10 mouse cellular contexts compared by ENCODE assay signal in the genomic region with DNA sequence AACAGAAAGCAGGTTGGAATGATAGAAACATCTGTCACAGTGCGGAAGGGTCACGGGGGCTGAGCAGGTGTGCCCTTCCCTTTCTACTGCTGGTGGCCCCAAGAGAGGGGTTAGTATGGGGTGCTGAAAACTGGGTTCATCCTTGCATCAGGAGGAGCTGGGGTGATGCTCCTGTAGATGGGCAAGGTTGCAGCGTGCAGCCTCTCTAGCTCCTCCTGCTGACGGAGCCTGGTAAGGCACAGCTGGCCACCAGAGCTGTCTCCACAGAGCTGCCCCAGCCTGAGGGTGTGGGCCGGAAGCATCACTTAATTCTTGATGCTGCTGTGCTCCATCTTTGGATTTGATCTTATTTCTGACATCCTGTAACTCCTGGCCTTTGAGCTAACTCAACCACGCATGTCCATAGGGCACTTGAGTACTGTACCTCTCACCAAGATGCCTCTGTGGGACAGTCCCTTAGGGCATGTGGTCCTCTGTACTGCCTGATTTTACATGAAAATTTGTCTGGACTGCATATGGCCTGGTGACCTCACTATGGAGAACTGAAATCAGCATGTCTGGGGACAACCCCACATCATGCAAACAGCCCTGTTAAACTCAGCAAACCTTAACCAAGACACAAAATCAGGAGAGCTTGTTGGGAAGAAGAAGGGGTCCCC. TPM values are rescaled to one million over a fixed set of nuclear protein-coding genes. Genes with fewer than 3 reads are reported as not detected.
A peak's percentile ranks its signal among the peaks of the same experiment; 100 is the strongest.
DNase-seq lines count a peak whose midpoint lies in the region; ATAC-seq and TF ChIP-seq lines count a peak whose summit lies in the region.
"Had no signal": no experiment of that assay in that cellular context is flagged by ENCODE, and none has a peak within 500 bp of the region (broad histone marks: within the 10 kb centered on the region; RNA-seq: fewer than 3 reads in every experiment).

No protein-coding gene starts in this region.

- no peaks in the 10 kb centered on the region for H3K4me1 ChIP-seq in bone marrow macrophage, adult 2 months (ENCODE audit: control insufficient read depth, insufficient read depth, low read length)
- no peaks in the 10 kb centered on the region for H3K4me1 ChIP-seq in hindbrain, embryonic 14.5 days (replicated peaks; ENCODE audit: control insufficient read depth, insufficient read depth, low read length)
- H3K4me1 ChIP-seq in limb, embryonic 14.5 days (ENCODE audit: control insufficient read depth, insufficient read depth, low read length): no peaks in the 10 kb centered on the region
- no peaks in the 10 kb centered on the region for H3K4me1 ChIP-seq in midbrain, postnatal 0 days (ENCODE audit: insufficient read depth, low read length)
- H3K4me1 ChIP-seq: embryonic facial prominence, embryonic 15.5 days had no signal

- peak; percentile 82 for ATAC-seq in erythroid progenitor cell, adult 5-6 weeks (replicated peaks; ENCODE audit: low FRiP score, poor library complexity, severe bottlenecking)
- peak; percentile 60; the same call in 1 of the 2 replicates for ATAC-seq in hindbrain, embryonic 14.5 days (ENCODE audit: low FRiP score)
- ATAC-seq in limb, embryonic 14.5 days (ENCODE audit: low FRiP score, low read depth): 0 out of 2 replicates have a peak, but pooled peaks have one; percentile 53
- no peak for ATAC-seq in midbrain, postnatal 0 days (ENCODE audit: low FRiP score)

- H3K9me3 ChIP-seq in hindbrain, embryonic 14.5 days (ENCODE audit: control insufficient read depth, low read length): no peaks in the 10 kb centered on the region
- no peaks in the 10 kb centered on the region for H3K9me3 ChIP-seq in limb, embryonic 14.5 days (ENCODE audit: control insufficient read depth, low read length)
- no peaks in the 10 kb centered on the region for H3K9me3 ChIP-seq in midbrain, postnatal 0 days (ENCODE audit: low read length)
- H3K9me3 ChIP-seq: embryonic facial prominence, embryonic 15.5 days had no signal

- peaks cover 56% of the 10 kb centered on the region for H3K36me3 ChIP-seq in hindbrain, embryonic 14.5 days (replicated peaks; ENCODE audit: control insufficient read depth, insufficient read depth)
- peaks cover 74% of the 10 kb centered on the region for H3K36me3 ChIP-seq in limb, embryonic 14.5 days (ENCODE audit: control insufficient read depth, insufficient read depth, low read length)
- H3K36me3 ChIP-seq in midbrain, postnatal 0 days (ENCODE audit: insufficient read depth, low read length): peaks cover 45% of the 10 kb centered on the region

- peak; percentile 54 for DNase-seq in ovary, postnatal 14 days (ENCODE audit: low spot score)
- no peak for DNase-seq in ovary, adult 18-20 months (ENCODE audit: low spot score)
- peak; percentile 64 for DNase-seq in hindbrain, embryonic 14.5 days (ENCODE audit: low spot score)
- peak; percentile 24 for DNase-seq in limb, embryonic 14.5 days (ENCODE audit: low spot score)
- peak; percentile 38 for DNase-seq in midbrain, postnatal 0 days (ENCODE audit: low spot score)
- DNase-seq in testis, postnatal 10 days (ENCODE audit: low spot score): peak; percentile 87

- peak; percentile 56; the same call in 1 of the 2 replicates for TF ChIP-seq CTCF in bone marrow macrophage, adult 2 months (IDR thresholded peaks at IDR 0.05; ENCODE audit: low read depth, low read length)
- peak; percentile 72 for TF ChIP-seq CTCF in midbrain, postnatal 0 days (IDR thresholded peaks at IDR 0.05)

- H3K4me2 ChIP-seq in hindbrain, embryonic 14.5 days (replicated peaks): no peak overlapping the region
- no peak overlapping the region for H3K4me2 ChIP-seq in limb, embryonic 14.5 days (replicated peaks; ENCODE audit: low read depth, low read length, severe bottlenecking)
- H3K4me2 ChIP-seq in midbrain, postnatal 0 days (ENCODE audit: low read depth, low read length, poor library complexity, severe bottlenecking): no peak overlapping the region
- H3K4me2 ChIP-seq: embryonic facial prominence, embryonic 15.5 days had no signal

- no peak overlapping the region for H3K9ac ChIP-seq in hindbrain, embryonic 14.5 days
- H3K9ac ChIP-seq in limb, embryonic 14.5 days (ENCODE audit: low read depth, low read length, severe bottlenecking): no peak overlapping the region
- H3K9ac ChIP-seq in midbrain, postnatal 0 days (replicated peaks; ENCODE audit: low read length, poor library complexity, severe bottlenecking): no peak overlapping the region
- H3K9ac ChIP-seq: embryonic facial prominence, embryonic 15.5 days had no signal

- no peak for TF ChIP-seq POLR2A in bone marrow macrophage, adult 2 months (IDR thresholded peaks at IDR 0.05; ENCODE audit: borderline replicate concordance, low read depth, low read length)
- no peak for TF ChIP-seq POLR2A in limb, embryonic 14.5 days (IDR thresholded peaks at IDR 0.05; ENCODE audit: borderline replicate concordance, extremely low read depth, insufficient read depth, insufficient read length)

- 65% methylated on average over 6 of the region's 6 CpGs for WGBS in hindbrain, embryonic 14.5 days
- WGBS in limb, embryonic 14.5 days: 66% methylated on average over 6 of the region's 6 CpGs
- 61% methylated on average over 6 of the region's 6 CpGs for WGBS in midbrain, postnatal 0 days

- no peak overlapping the region for H3K27ac ChIP-seq in bone marrow macrophage, adult 2 months (ENCODE audit: insufficient read depth, low read depth, low read length)
- H3K27ac ChIP-seq in hindbrain, embryonic 14.5 days: no peak overlapping the region
- no peak overlapping the region for H3K27ac ChIP-seq in limb, embryonic 14.5 days (replicated peaks; ENCODE audit: low read depth, low read length)
- no peak overlapping the region for H3K27ac ChIP-seq in midbrain, postnatal 0 days (ENCODE audit: low read depth, low read length)
- H3K27ac ChIP-seq: embryonic facial prominence, embryonic 15.5 days had no signal

- H3K4me3 ChIP-seq in bone marrow macrophage, adult 2 months (ENCODE audit: insufficient read depth, low read length): no peak overlapping the region
- no peak overlapping the region for H3K4me3 ChIP-seq in hindbrain, embryonic 14.5 days (replicated peaks; ENCODE audit: low read length)
- no peak overlapping the region for H3K4me3 ChIP-seq in limb, embryonic 14.5 days (replicated peaks; ENCODE audit: low read length)
- no peak overlapping the region for H3K4me3 ChIP-seq in midbrain, postnatal 0 days (ENCODE audit: low read depth, low read length)
- H3K4me3 ChIP-seq: embryonic facial prominence, embryonic 15.5 days; myocyte had no signal

- no peaks in the 10 kb centered on the region for H3K27me3 ChIP-seq in hindbrain, embryonic 14.5 days (ENCODE audit: control insufficient read depth, insufficient read depth, low read length)
- H3K27me3 ChIP-seq in limb, embryonic 14.5 days (ENCODE audit: control insufficient read depth, insufficient read depth, low read length): no peaks in the 10 kb centered on the region
- H3K27me3 ChIP-seq in midbrain, postnatal 0 days (ENCODE audit: insufficient read depth, low read length): no peaks in the 10 kb centered on the region
- H3K27me3 ChIP-seq: embryonic facial prominence, embryonic 15.5 days had no signal

RNA-seq across cellular contexts. Expression of a gene that starts 18.6 kb away (rescaled TPM):
- polyA plus RNA-seq in bone marrow macrophage, adult 2 months (2012; ENCODE audit: insufficient read depth, insufficient read length, missing spikeins): 54.6 and 58.7 TPM in 2 replicates
- total RNA-seq in erythroid progenitor cell, adult 5-6 weeks (2015; ENCODE audit: low replicate concordance): 37.1 and 39.4 TPM in 2 replicates
- total RNA-seq in erythroid progenitor cell, adult 5-6 weeks (2017; ENCODE audit: low replicate concordance): 36.7 and 62.5 TPM in 2 replicates
- polyA plus RNA-seq in hindbrain, embryonic 14.5 days (2014; fragmentation: Nextera tagmentation; extraction: Ambion mirVana): 47.4 and 52.3 TPM in 2 replicates
- polyA plus RNA-seq in limb, embryonic 14.5 days (2012; rRNA removed): 133 and 155 TPM in 2 replicates
- 103 and 106 TPM in 2 replicates for polyA plus RNA-seq in limb, embryonic 14.5 days (2014; fragmentation: Nextera tagmentation; extraction: Ambion mirVana)
- 44.6 and 51.8 TPM in 2 replicates for total RNA-seq in midbrain, postnatal 0 days (2014; rRNA removed)
- 41.9 and 43.3 TPM in 2 replicates for polyA plus RNA-seq in midbrain, postnatal 0 days (2015; fragmentation: Nextera tagmentation; extraction: Ambion mirVana)

RNA-seq across cellular contexts. Expression of a gene that starts 18.8 kb away (rescaled TPM):
- not detected in 2 replicates for polyA plus RNA-seq in bone marrow macrophage, adult 2 months (2012; ENCODE audit: insufficient read depth, insufficient read length, missing spikeins)
- total RNA-seq in erythroid progenitor cell, adult 5-6 weeks (2015; ENCODE audit: low replicate concordance): not detected in 2 replicates
- not detected in 2 replicates for total RNA-seq in erythroid progenitor cell, adult 5-6 weeks (2017; ENCODE audit: low replicate concordance)
- polyA plus RNA-seq in hindbrain, embryonic 14.5 days (2014; fragmentation: Nextera tagmentation; extraction: Ambion mirVana): not detected in 2 replicates
- 0.35 and 0.51 TPM in 2 replicates for polyA plus RNA-seq in limb, embryonic 14.5 days (2012; rRNA removed)
- 1.7 and 2.0 TPM in 2 replicates for polyA plus RNA-seq in limb, embryonic 14.5 days (2014; fragmentation: Nextera tagmentation; extraction: Ambion mirVana)
- not detected in 2 replicates for total RNA-seq in midbrain, postnatal 0 days (2014; rRNA removed)
- not detected in 2 replicates for polyA plus RNA-seq in midbrain, postnatal 0 days (2015; fragmentation: Nextera tagmentation; extraction: Ambion mirVana)

RNA-seq across cellular contexts. Expression of a gene that starts 22.6 kb away (rescaled TPM):
- polyA plus RNA-seq in bone marrow macrophage, adult 2 months (2012; ENCODE audit: insufficient read depth, insufficient read length, missing spikeins): 18.2 and 18.5 TPM in 2 replicates
- 11.2 and 11.3 TPM in 2 replicates for total RNA-seq in erythroid progenitor cell, adult 5-6 weeks (2015; ENCODE audit: low replicate concordance)
- total RNA-seq in erythroid progenitor cell, adult 5-6 weeks (2017; ENCODE audit: low replicate concordance): 6.8 and 9.2 TPM in 2 replicates
- polyA plus RNA-seq in hindbrain, embryonic 14.5 days (2014; fragmentation: Nextera tagmentation; extraction: Ambion mirVana): 25.8 and 26.4 TPM in 2 replicates
- polyA plus RNA-seq in limb, embryonic 14.5 days (2012; rRNA removed): 19.9 and 21.9 TPM in 2 replicates
- polyA plus RNA-seq in limb, embryonic 14.5 days (2014; fragmentation: Nextera tagmentation; extraction: Ambion mirVana): 30.7 and 31.5 TPM in 2 replicates
- total RNA-seq in midbrain, postnatal 0 days (2014; rRNA removed): 32.2 and 33.4 TPM in 2 replicates
- 31.3 and 31.6 TPM in 2 replicates for polyA plus RNA-seq in midbrain, postnatal 0 days (2015; fragmentation: Nextera tagmentation; extraction: Ambion mirVana)

RNA-seq across cellular contexts. Expression of a gene that starts 22.7 kb away (rescaled TPM):
- not detected in 2 replicates for polyA plus RNA-seq in bone marrow macrophage, adult 2 months (2012; ENCODE audit: insufficient read depth, insufficient read length, missing spikeins)
- total RNA-seq in erythroid progenitor cell, adult 5-6 weeks (2015; ENCODE audit: low replicate concordance): not detected in 2 replicates
- total RNA-seq in erythroid progenitor cell, adult 5-6 weeks (2017; ENCODE audit: low replicate concordance): 0.26 TPM in 1 of 2 replicates, not detected in the other
- 10.3 and 11.4 TPM in 2 replicates for polyA plus RNA-seq in hindbrain, embryonic 14.5 days (2014; fragmentation: Nextera tagmentation; extraction: Ambion mirVana)
- polyA plus RNA-seq in limb, embryonic 14.5 days (2012; rRNA removed): 4.5 and 7.6 TPM in 2 replicates
- polyA plus RNA-seq in limb, embryonic 14.5 days (2014; fragmentation: Nextera tagmentation; extraction: Ambion mirVana): 5.0 TPM in 2 replicates
- total RNA-seq in midbrain, postnatal 0 days (2014; rRNA removed): 2.3 and 3.2 TPM in 2 replicates
- 28.3 and 29.5 TPM in 2 replicates for polyA plus RNA-seq in midbrain, postnatal 0 days (2015; fragmentation: Nextera tagmentation; extraction: Ambion mirVana)

RNA-seq across cellular contexts. Expression of a gene that starts 34.2 kb away (rescaled TPM):
- 6.6 and 8.5 TPM in 2 replicates for polyA plus RNA-seq in bone marrow macrophage, adult 2 months (2012; ENCODE audit: insufficient read depth, insufficient read length, missing spikeins)
- total RNA-seq in erythroid progenitor cell, adult 5-6 weeks (2015; ENCODE audit: low replicate concordance): 1.1 and 1.3 TPM in 2 replicates
- 0.90 and 2.8 TPM in 2 replicates for total RNA-seq in erythroid progenitor cell, adult 5-6 weeks (2017; ENCODE audit: low replicate concordance)
- polyA plus RNA-seq in hindbrain, embryonic 14.5 days (2014; fragmentation: Nextera tagmentation; extraction: Ambion mirVana): 28.0 and 33.5 TPM in 2 replicates
- polyA plus RNA-seq in limb, embryonic 14.5 days (2012; rRNA removed): 16.3 and 21.9 TPM in 2 replicates
- polyA plus RNA-seq in limb, embryonic 14.5 days (2014; fragmentation: Nextera tagmentation; extraction: Ambion mirVana): 10.7 TPM in 2 replicates
- total RNA-seq in midbrain, postnatal 0 days (2014; rRNA removed): 115 and 119 TPM in 2 replicates
- polyA plus RNA-seq in midbrain, postnatal 0 days (2015; fragmentation: Nextera tagmentation; extraction: Ambion mirVana): 21.8 and 23.9 TPM in 2 replicates
